Mouse (Mus musculus) CD4-positive, CD25-positive, alpha-beta regulatory T cell, adult 9 weeks (primary cell): ENCODE results near the gene Paqr7. TPM values are rescaled to one million over a fixed set of nuclear protein-coding genes. Genes with fewer than 3 reads are reported as not detected.

Experiments used
- polyA plus RNA-seq: library from polyadenylated mRNA; unstranded; fragments of 100-300 nt; shearing (Covaris generic); gene quantifications from one replicate; pipeline ENCODE4 v1.2.1, GENCODE M21; 2017

The Paqr7 gene
- polyA plus RNA-seq, result 34.8 TPM

DNA sequence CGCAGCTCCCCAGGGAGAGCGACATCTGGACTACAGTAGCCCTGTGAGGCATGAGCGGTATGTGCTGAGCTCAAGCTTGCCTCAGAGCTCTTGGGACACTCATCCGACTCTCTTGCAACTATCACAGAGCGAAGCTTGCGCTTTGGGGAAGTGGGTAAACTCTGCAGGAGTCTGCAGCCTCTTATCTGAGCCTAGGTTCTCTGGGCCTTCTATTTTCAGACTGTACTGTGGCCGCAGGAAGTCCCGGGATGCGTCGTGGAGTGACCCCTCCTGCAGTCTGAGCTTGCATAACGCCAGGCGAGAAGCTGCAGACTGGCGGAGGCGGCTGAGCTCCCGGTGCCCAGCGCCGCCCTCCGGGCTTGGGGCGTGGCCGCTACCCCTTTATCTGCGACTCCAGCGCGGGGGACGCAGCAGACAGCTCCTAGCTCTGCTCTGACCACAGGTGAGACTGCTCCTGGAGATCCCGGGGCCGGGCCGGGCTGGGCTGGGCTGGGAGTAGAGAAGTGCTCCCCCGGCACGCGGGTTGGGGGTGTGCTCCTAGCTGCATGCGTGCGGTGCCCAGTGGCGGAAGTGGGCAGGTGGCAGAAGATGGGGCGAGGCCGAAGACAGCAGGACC is at the start of gene Paqr7:
Paqr7 (plus strand) TSS at position 103 of the 616 bp plus-strand sequence.

DNA sequence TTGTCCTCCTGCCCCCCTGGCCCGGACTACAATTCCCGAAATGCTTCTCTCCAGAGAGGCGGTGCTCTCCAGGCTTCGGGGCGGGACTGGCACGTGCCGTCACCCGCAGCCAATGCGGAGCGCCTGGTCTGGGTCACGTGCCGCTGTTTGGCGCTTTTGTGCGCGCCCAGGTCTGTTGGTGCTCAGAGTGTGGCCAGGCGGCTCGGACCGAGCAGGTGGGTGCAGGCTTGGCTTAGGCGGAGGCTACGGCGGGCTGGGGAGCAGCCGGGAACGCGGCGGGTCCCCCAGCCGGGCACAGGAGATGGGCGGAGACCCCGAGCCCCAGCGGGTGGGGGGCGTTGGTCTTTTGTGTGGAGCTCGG is 28.3 kb upstream of the Paqr7 start, which contains the start of gene Stmn1:
Stmn1 (plus strand) TSS at position 106 of the 361 bp plus-strand sequence.

GRCm38 (mm10) chr4:134510845-134511411 is 14.4 kb downstream of the Paqr7 start, which contains the start of gene Aunip:
Gene Aunip (plus strand): TSS chr4:134510999.

GRCm38 (mm10) chr4:134534932-134535786 is 38.7 kb downstream of the Paqr7 start, which contains the start of gene Mtfr1l:
Gene Mtfr1l (minus strand): TSS chr4:134535387.

GRCm38 (mm10) chr4:134551494-134552316 is 55.2 kb downstream of the Paqr7 start, which contains the start of gene Selenon:
Gene Selenon (minus strand): TSS chr4:134552166.

Other genes starting within 250 kb of the Paqr7 start
- not detected for gene Gm30191, start 249.8 kb upstream of the Paqr7 start, polyA plus RNA-seq
- gene Grrp1, start 242.6 kb upstream of the Paqr7 start, polyA plus RNA-seq, result not detected
- 22.7 TPM for gene Pdik1l, start 208.8 kb upstream of the Paqr7 start, polyA plus RNA-seq
- not detected for gene Trim63, start 181.6 kb upstream of the Paqr7 start, polyA plus RNA-seq
- gene Slc30a2, start 153.5 kb upstream of the Paqr7 start, polyA plus RNA-seq, result 0.52 TPM
- gene Extl1, start 112.8 kb upstream of the Paqr7 start, polyA plus RNA-seq, result 0.73 TPM
- gene Pafah2, start 100.4 kb upstream of the Paqr7 start, polyA plus RNA-seq, result 1.4 TPM
- 77.2 TPM for gene Stmn1, start 28.4 kb upstream of the Paqr7 start, polyA plus RNA-seq
- 0.50 TPM for gene Aunip, start 14.3 kb downstream of the Paqr7 start, polyA plus RNA-seq
- 124 TPM for gene Mtfr1l, start 38.7 kb downstream of the Paqr7 start, polyA plus RNA-seq
- gene Selenon, start 55.5 kb downstream of the Paqr7 start, polyA plus RNA-seq, result 1.8 TPM
- gene Man1c1, start 207.6 kb downstream of the Paqr7 start, polyA plus RNA-seq, result 0.99 TPM